Mouse (Mus musculus): Measurements from ENCODE around the gene Hoxc6.

The Hoxc6 gene

GRCm38 (mm10) chr15:103038701-103039480, 40.8 kb downstream of the Hoxc6 start:
- no peak for DNase-seq (ENCODE audit: low spot score in 2 of 2)

GRCm38 (mm10) chr15:103039609-103040008, 41.6 kb downstream of the Hoxc6 start:
- DNase-seq (ENCODE audit: low spot score in 2 of 2) = no peak

GRCm38 (mm10) chr15:103040601-103041000, 42.5 kb downstream of the Hoxc6 start:
- DNase-seq (ENCODE audit: low spot score in 2 of 2) = no peak

- DNase-seq (ENCODE audit: low spot score in 2 of 2) = no peak
Measured at GRCm38 (mm10) chr15:103041613-103042012, 43.6 kb downstream of the Hoxc6 start.

- no peak for DNase-seq (ENCODE audit: low spot score in 2 of 2)
Measured at GRCm38 (mm10) chr15:103042209-103042608, 44.2 kb downstream of the Hoxc6 start.

- DNase-seq (ENCODE audit: low spot score in 2 of 2) = no peak
Measured at GRCm38 (mm10) chr15:103051670-103052069, 53.6 kb downstream of the Hoxc6 start.

GRCm38 (mm10) chr15:103053210-103053609, 55.2 kb downstream of the Hoxc6 start:
- no peak for DNase-seq (ENCODE audit: low spot score in 2 of 2)

GRCm38 (mm10) chr15:103056396-103056795, 58.3 kb downstream of the Hoxc6 start:
- no peak for DNase-seq (ENCODE audit: low spot score in 2 of 2)

- no peak for DNase-seq (ENCODE audit: low spot score in 2 of 2)
Measured at GRCm38 (mm10) chr15:103058715-103059114, 60.7 kb downstream of the Hoxc6 start.

- no peak for DNase-seq (ENCODE audit: low spot score in 2 of 2)
Measured at GRCm38 (mm10) chr15:103059393-103059992, 61.4 kb downstream of the Hoxc6 start.

- no peak for DNase-seq (ENCODE audit: low spot score in 2 of 2)
Measured at GRCm38 (mm10) chr15:103060021-103060340, 61.9 kb downstream of the Hoxc6 start.

GRCm38 (mm10) chr15:103060341-103061130, 62.5 kb downstream of the Hoxc6 start:
- DNase-seq (ENCODE audit: low spot score in 2 of 2) = no peak

- no peak for DNase-seq (ENCODE audit: low spot score in 2 of 2)
Measured at GRCm38 (mm10) chr15:103061131-103061825, 63.2 kb downstream of the Hoxc6 start.
